ENCODE assay signal across 32 mouse cellular contexts in the genomic region with DNA sequence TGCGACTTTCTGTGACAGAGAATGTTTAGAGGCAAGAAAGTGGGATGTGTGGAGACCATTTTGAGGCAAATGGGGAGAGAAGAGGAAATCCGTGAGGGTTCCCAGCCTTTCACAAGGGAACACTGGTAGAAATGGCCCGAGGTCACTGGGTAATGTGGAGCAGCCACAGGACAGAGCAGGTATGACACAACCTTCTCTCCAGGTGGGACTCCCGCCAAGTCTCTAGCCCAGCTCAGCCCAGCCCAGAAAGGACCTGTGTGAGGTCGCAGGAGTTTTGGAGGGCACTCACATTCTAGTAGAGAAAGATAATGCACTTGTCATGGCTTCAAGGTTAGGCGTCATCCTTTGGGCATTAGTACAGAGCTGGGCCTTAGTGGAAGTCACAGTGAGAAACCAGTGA. TPM values are rescaled to one million over a fixed set of nuclear protein-coding genes. Genes with fewer than 3 reads are reported as not detected.
A peak's percentile ranks its signal among the peaks of the same experiment; 100 is the strongest.
DNase-seq lines count a peak whose midpoint lies in the region; ATAC-seq and TF ChIP-seq lines count a peak whose summit lies in the region.
"Had no signal": no experiment of that assay in that cellular context is flagged by ENCODE, and none has a peak within 500 bp of the region (broad histone marks: within the 10 kb centered on the region; RNA-seq: fewer than 3 reads in every experiment).

No protein-coding gene starts in this region.

- no peak overlapping the region for H3K27ac ChIP-seq in heart, postnatal 0 days (ENCODE audit: low read depth)
- H3K27ac ChIP-seq in heart, embryonic 11.5 days (ENCODE audit: low read depth, low read length): no peak overlapping the region
- 0 out of 2 replicates have a peak overlapping the region, but pooled peaks have one; percentile 29 for H3K27ac ChIP-seq in liver, postnatal 0 days (ENCODE audit: low read depth)
- H3K27ac ChIP-seq: gastrocnemius, adult 2 months; heart, adult 2 months; heart, embryonic 15.5 days; hindbrain, embryonic 10.5 days; hindbrain, embryonic 15.5 days; layer of hippocampus, adult 2 months; left cerebral cortex, adult 2 months; limb, embryonic 12.5 days; liver, embryonic 14.5 days; lung, embryonic 15.5 days; midbrain, embryonic 12.5 days; neural tube, embryonic 12.5 days had no signal

- TF ChIP-seq CTCF in heart, postnatal 0 days (IDR thresholded peaks at IDR 0.05; ENCODE audit: low read depth): no peak
- no peak for TF ChIP-seq CTCF in liver, postnatal 0 days (IDR thresholded peaks at IDR 0.05; ENCODE audit: low read depth)

- H3K9ac ChIP-seq in heart, postnatal 0 days (replicated peaks; ENCODE audit: low read depth, low read length): no peak overlapping the region
- H3K9ac ChIP-seq in heart, embryonic 11.5 days (ENCODE audit: low read depth, low read length): no peak overlapping the region
- H3K9ac ChIP-seq in liver, postnatal 0 days (replicated peaks): no peak overlapping the region
- H3K9ac ChIP-seq: heart, embryonic 15.5 days; hindbrain, embryonic 15.5 days; limb, embryonic 12.5 days; liver, embryonic 14.5 days; lung, embryonic 15.5 days; midbrain, embryonic 12.5 days; neural tube, embryonic 12.5 days had no signal

- peak; percentile 36 for DNase-seq in adrenal gland, adult 2 months
- DNase-seq in adrenal gland, adult 8-10 months: no peak
- DNase-seq in heart, postnatal 0 days (ENCODE audit: low spot score): peak; percentile 23
- DNase-seq in kidney, postnatal 14 days: peak; percentile 21
- DNase-seq in kidney, adult 11 months: no peak
- peak; percentile 49 for DNase-seq in liver, postnatal 0 days
- DNase-seq in liver: no peak
- DNase-seq: cerebellum, adult 2 months; cerebellum, postnatal 14 days; gastrocnemius, adult 2 months; gastrocnemius, postnatal 36 days; lung, postnatal 4 days; right cerebral cortex, adult 18-20 months; spleen, adult 18-20 months; thymus, postnatal 14 days had no signal

- no peak for ATAC-seq in heart, postnatal 0 days (ENCODE audit: insufficient read depth, low read depth)
- ATAC-seq in heart, embryonic 11.5 days (replicated peaks; ENCODE audit: insufficient number of reproducible peaks, low FRiP score, low TSS enrichment): no peak
- ATAC-seq in liver, postnatal 0 days: peak; percentile 88
- ATAC-seq: forebrain, embryonic 16.5 days had no signal

- no peak overlapping the region for H3K4me3 ChIP-seq in heart, postnatal 0 days (ENCODE audit: low read depth, low read length)
- no peak overlapping the region for H3K4me3 ChIP-seq in heart, embryonic 11.5 days (ENCODE audit: low read depth, low read length)
- no peak overlapping the region for H3K4me3 ChIP-seq in liver, postnatal 0 days (ENCODE audit: low read depth, low read length)
- H3K4me3 ChIP-seq: erythroblast, embryonic 14.5 days; gastrocnemius, adult 2 months; heart, adult 2 months; heart, embryonic 15.5 days; hindbrain, embryonic 10.5 days; hindbrain, embryonic 15.5 days; layer of hippocampus, adult 2 months; left cerebral cortex, adult 2 months; limb, embryonic 12.5 days; lung, embryonic 15.5 days; megakaryocyte, embryonic 14.5 days; midbrain, embryonic 12.5 days; myocyte; neural tube, embryonic 12.5 days had no signal

- no peak overlapping the region for H3K4me2 ChIP-seq in heart, postnatal 0 days (ENCODE audit: low read depth, low read length)
- no peak overlapping the region for H3K4me2 ChIP-seq in heart, embryonic 11.5 days
- no peak overlapping the region for H3K4me2 ChIP-seq in liver, postnatal 0 days (ENCODE audit: low read depth, low read length)
- H3K4me2 ChIP-seq: heart, embryonic 15.5 days; hindbrain, embryonic 15.5 days; limb, embryonic 12.5 days; lung, embryonic 15.5 days; midbrain, embryonic 12.5 days; neural tube, embryonic 12.5 days had no signal

- 72% methylated on average over 6 of the region's 6 CpGs for WGBS in heart, postnatal 0 days
- 74% methylated on average over 6 of the region's 6 CpGs for WGBS in heart, embryonic 11.5 days (ENCODE audit: insufficient replicate concordance)
- 76% methylated on average over 6 of the region's 6 CpGs for WGBS in liver, postnatal 0 days (ENCODE audit: insufficient replicate concordance)

- H3K36me3 ChIP-seq in heart, postnatal 0 days (replicated peaks; ENCODE audit: control insufficient read depth, insufficient read depth, low read length): no peaks in the 10 kb centered on the region
- no peaks in the 10 kb centered on the region for H3K36me3 ChIP-seq in heart, embryonic 11.5 days (ENCODE audit: control insufficient read depth, insufficient read depth, low read length)
- H3K36me3 ChIP-seq in liver, postnatal 0 days (replicated peaks; ENCODE audit: insufficient read depth, low read length): no peaks in the 10 kb centered on the region
- H3K36me3 ChIP-seq: heart, embryonic 15.5 days; hindbrain, embryonic 10.5 days; hindbrain, embryonic 15.5 days; limb, embryonic 12.5 days; lung, embryonic 15.5 days; midbrain, embryonic 12.5 days; neural tube, embryonic 12.5 days had no signal

- H3K9me3 ChIP-seq in heart, postnatal 0 days (replicated peaks; ENCODE audit: control insufficient read depth, low read length): no peaks in the 10 kb centered on the region
- no peaks in the 10 kb centered on the region for H3K9me3 ChIP-seq in heart, embryonic 11.5 days (replicated peaks; ENCODE audit: control insufficient read depth, low read length)
- no peaks in the 10 kb centered on the region for H3K9me3 ChIP-seq in liver, postnatal 0 days (ENCODE audit: low read length)
- H3K9me3 ChIP-seq: heart, embryonic 15.5 days; hindbrain, embryonic 10.5 days; hindbrain, embryonic 15.5 days; limb, embryonic 12.5 days; lung, embryonic 15.5 days; midbrain, embryonic 12.5 days; neural tube, embryonic 12.5 days had no signal

- no peaks in the 10 kb centered on the region for H3K27me3 ChIP-seq in heart, postnatal 0 days (ENCODE audit: control insufficient read depth, insufficient read depth, low read length)
- no peaks in the 10 kb centered on the region for H3K27me3 ChIP-seq in heart, embryonic 11.5 days (ENCODE audit: control insufficient read depth, insufficient read depth, low read length)
- no peaks in the 10 kb centered on the region for H3K27me3 ChIP-seq in liver, postnatal 0 days (ENCODE audit: insufficient read depth, low read length)
- H3K27me3 ChIP-seq: CH12.LX; heart, embryonic 15.5 days; hindbrain, embryonic 15.5 days; limb, embryonic 12.5 days; lung, embryonic 15.5 days; midbrain, embryonic 12.5 days; neural tube, embryonic 12.5 days had no signal

- no peaks in the 10 kb centered on the region for H3K4me1 ChIP-seq in heart, postnatal 0 days (ENCODE audit: control insufficient read depth, insufficient read depth)
- no peaks in the 10 kb centered on the region for H3K4me1 ChIP-seq in heart, embryonic 11.5 days (ENCODE audit: control insufficient read depth, insufficient read depth, low read length)
- H3K4me1 ChIP-seq in liver, postnatal 0 days (ENCODE audit: insufficient read depth): peaks cover 9% of the 10 kb centered on the region
- H3K4me1 ChIP-seq: hindbrain, embryonic 10.5 days; hindbrain, embryonic 15.5 days; limb, embryonic 12.5 days; lung, embryonic 15.5 days; megakaryocyte, embryonic 14.5 days; midbrain, embryonic 12.5 days; neural tube, embryonic 12.5 days had no signal

- no peak for TF ChIP-seq EP300 in heart, postnatal 0 days (IDR thresholded peaks at IDR 0.05; ENCODE audit: low read depth)
- TF ChIP-seq EP300 in liver, postnatal 0 days (IDR thresholded peaks at IDR 0.05; ENCODE audit: low read depth): no peak

RNA-seq across cellular contexts. Expression of a gene that starts 23.1 kb away (rescaled TPM):
- 10 to 100 TPM; 31.1 to 40.7 TPM for total RNA-seq in adrenal gland, adult 2 months (2021)
- 8.9 and 16.4 TPM in 2 replicates for polyA plus RNA-seq in adrenal gland, adult 2 months (2012; rRNA removed)
- total RNA-seq in adrenal gland, adult 8-10 months (2022): 10 to 100 TPM; 39.4 to 99.3 (median 45.7) TPM
- 157 and 230 TPM in 2 replicates for total RNA-seq in heart, postnatal 0 days (2014; rRNA removed; ENCODE audit: low replicate concordance)
- polyA plus RNA-seq in heart, postnatal 0 days (2015; fragmentation: Nextera tagmentation; extraction: Ambion mirVana): 141 and 142 TPM in 2 replicates
- polyA plus RNA-seq in heart, embryonic 11.5 days (2014; fragmentation: Nextera tagmentation; extraction: Ambion mirVana): 47.2 and 48.4 TPM in 2 replicates
- polyA plus RNA-seq in liver, postnatal 0 days (2015; fragmentation: Nextera tagmentation; extraction: Ambion mirVana): 17.0 and 18.6 TPM in 2 replicates
- polyA plus RNA-seq: erythroblast, embryonic 14.5 days had no signal

Comparison
In these comparisons a context has a peak if more than half of its experiments do, and no peak if none do; other contexts are left out.
1. DNase-seq: peak in adrenal gland, adult 2 months (single experiment), heart, postnatal 0 days (single experiment), kidney, postnatal 14 days (single experiment) and liver, postnatal 0 days (single experiment); none in adrenal gland, adult 8-10 months (single experiment), kidney, adult 11 months (single experiment) and liver (single experiment).